In genomic region chr11:86922029-86922428, GRCm38 (mm10) we compare ENCODE assay signal across 17 mouse cellular contexts.
DNase-seq lines count a peak whose midpoint lies in the region; TF ChIP-seq lines count a peak whose summit lies in the region.
"Had no signal": no experiment of that assay in that cellular context is flagged by ENCODE, and none has a peak within 500 bp of the region (broad histone marks: within the 10 kb centered on the region; RNA-seq: fewer than 3 reads in every experiment).

No protein-coding gene starts in this region.

- no peak overlapping the region for H3K4me3 ChIP-seq in myocyte
- no peak overlapping the region for H3K4me3 ChIP-seq in small intestine, adult 2 months (ENCODE audit: low read depth, low read length)
- H3K4me3 ChIP-seq: embryonic facial prominence, embryonic 10.5 days; embryonic facial prominence, embryonic 12.5 days; forebrain, embryonic 10.5 days; forebrain, embryonic 12.5 days had no signal

- H3K79me2 ChIP-seq in myocyte (ENCODE audit: control insufficient read depth, insufficient read depth): no peaks in the 10 kb centered on the region

- WGBS in small intestine, adult 2 months: 78% methylated on average over 2 of the region's 2 CpGs

- H3K36me3 ChIP-seq in myocyte (ENCODE audit: control insufficient read depth, insufficient read depth): no peaks in the 10 kb centered on the region
- H3K36me3 ChIP-seq in small intestine, adult 2 months (ENCODE audit: control insufficient read depth, insufficient read depth, low read length): no peaks in the 10 kb centered on the region
- H3K36me3 ChIP-seq: embryonic facial prominence, embryonic 10.5 days; embryonic facial prominence, embryonic 12.5 days; forebrain, embryonic 10.5 days; forebrain, embryonic 12.5 days; G1E had no signal

- no peak for TF ChIP-seq CTCF in small intestine, adult 2 months (IDR thresholded peaks at IDR 0.05; ENCODE audit: extremely low read depth, insufficient read length, insufficient replicate concordance, low read depth, low read length)

- DNase-seq in brain, adult 2 months (ENCODE audit: low read depth, low spot score): peak; percentile 47
- DNase-seq in cerebellum, adult 18-20 months: no peak
- no peak for DNase-seq in left cerebral cortex, postnatal 4 days
- DNase-seq in adrenal gland, postnatal 4 days (ENCODE audit: low spot score in 2 of 2): no peak
- DNase-seq: adrenal gland, postnatal 25 days; cerebellum, adult 11 months; cerebellum, adult 9-10 months; cerebellum, postnatal 10 days; forebrain, postnatal 0 days had no signal

- no peak overlapping the region for H3K4me2 ChIP-seq in myocyte (ENCODE audit: low read depth)
- H3K4me2 ChIP-seq: embryonic facial prominence, embryonic 12.5 days; forebrain, embryonic 12.5 days had no signal

- no peaks in the 10 kb centered on the region for H3K27me3 ChIP-seq in myocyte (ENCODE audit: control insufficient read depth, insufficient read depth, insufficient read length)
- no peaks in the 10 kb centered on the region for H3K27me3 ChIP-seq in small intestine, adult 2 months (ENCODE audit: control insufficient read depth, insufficient read depth, low read length)
- H3K27me3 ChIP-seq: embryonic facial prominence, embryonic 12.5 days; forebrain, embryonic 12.5 days; Patski had no signal

- TF ChIP-seq POLR2A in myocyte (IDR thresholded peaks at IDR 0.05; ENCODE audit: insufficient read length, low read depth): no peak
- TF ChIP-seq POLR2A in small intestine, adult 2 months (IDR thresholded peaks at IDR 0.05; ENCODE audit: low read depth, low read length): no peak

- H3K4me1 ChIP-seq in small intestine, adult 2 months (ENCODE audit: control insufficient read depth, insufficient read depth, insufficient read length, low read length): peaks cover 42% of the 10 kb centered on the region

- H3ac ChIP-seq in myocyte (ENCODE audit: control insufficient read depth, insufficient read length): no peak overlapping the region

- peak overlapping the region; percentile 78; the same call in 1 of the 2 replicates for H3K27ac ChIP-seq in small intestine, adult 2 months (ENCODE audit: insufficient read depth, low read depth, low read length)
- H3K27ac ChIP-seq: embryonic facial prominence, embryonic 10.5 days; embryonic facial prominence, embryonic 12.5 days; forebrain, embryonic 10.5 days; forebrain, embryonic 12.5 days had no signal

- intact Hi-C loops in left cerebral cortex, postnatal 4 days (cut with DNase I): no loop called here

TF ChIP-seq in myocyte, 11 proteins besides CTCF, POLR2A, EP300 and RAD21:
- TF ChIP-seq MYOD1 (IDR thresholded peaks at IDR 0.05; ENCODE audit: control insufficient read depth in 1 of 3, insufficient read length in 2 of 3, low read depth in 2 of 3) (peak in 2 of 3 experiments; percentile 23 to 76), MYOG (IDR thresholded peaks at IDR 0.05; ENCODE audit: control insufficient read depth in 1 of 3, insufficient read depth in 1 of 3, insufficient read length in 2 of 3, low read depth in 2 of 3) (peak in 1 of 3 experiments; percentile 52), E2F4 (IDR thresholded peaks at IDR 0.05; ENCODE audit: insufficient read depth) (no peak), TCF12 (IDR thresholded peaks at IDR 0.05; ENCODE audit: insufficient read depth, poor library complexity, severe bottlenecking) (peak; percentile 42)
